ENCODE assay signal across 22 mouse cellular contexts in the genomic region with DNA sequence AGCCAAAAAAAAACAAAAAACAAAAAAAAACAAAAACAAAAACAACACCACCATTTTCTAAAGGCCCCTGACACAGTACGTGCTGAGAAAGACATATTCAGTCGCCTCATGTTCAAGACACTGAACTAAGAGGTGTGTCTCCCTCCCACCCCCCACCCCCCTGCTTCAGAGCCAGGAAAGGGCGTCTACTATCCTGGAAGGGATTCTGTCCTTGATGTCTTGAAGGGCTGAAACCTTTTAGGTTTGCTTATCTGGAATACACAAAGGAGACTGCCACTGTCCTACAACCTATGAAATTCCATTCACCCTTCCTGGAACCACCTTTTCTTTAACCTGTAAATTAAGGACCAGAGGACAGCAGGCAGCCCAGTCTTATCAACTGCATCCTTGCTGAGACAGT. TPM values are rescaled to one million over a fixed set of nuclear protein-coding genes. Genes with fewer than 3 reads are reported as not detected.
"Had no signal": no experiment of that assay in that cellular context is flagged by ENCODE, and none has a peak within 500 bp of the region (broad histone marks: within the 10 kb centered on the region; RNA-seq: fewer than 3 reads in every experiment).

No protein-coding gene starts in this region.

- H3K9me3 ChIP-seq: lung, embryonic 15.5 days; midbrain, embryonic 12.5 days; neural tube, embryonic 13.5 days; neural tube, embryonic 15.5 days had no signal

- H3K36me3 ChIP-seq: lung, embryonic 15.5 days; midbrain, embryonic 12.5 days; neural tube, embryonic 13.5 days; neural tube, embryonic 15.5 days had no signal

- ATAC-seq: liver, postnatal 0 days; lung, postnatal 0 days; midbrain, embryonic 16.5 days had no signal

- H3K27ac ChIP-seq: lung, embryonic 15.5 days; midbrain, embryonic 12.5 days; neural tube, embryonic 13.5 days; neural tube, embryonic 15.5 days had no signal

- DNase-seq: liver, postnatal 0 days; lung, adult 2 months; lung, postnatal 14 days; lung, postnatal 36 days; midbrain, embryonic 14.5 days; retina, postnatal 1 day; right cerebral cortex, adult 18-20 months; right cerebral cortex, postnatal 25 days; right cerebral cortex, postnatal 4 days; spleen, adult 18-20 months; thymus, adult 18-20 months; thymus, postnatal 14 days; thymus, postnatal 36 days had no signal

- H3K4me2 ChIP-seq: lung, embryonic 15.5 days; midbrain, embryonic 12.5 days; neural tube, embryonic 13.5 days; neural tube, embryonic 15.5 days had no signal

- H3K27me3 ChIP-seq: lung, embryonic 15.5 days; midbrain, embryonic 12.5 days; neural tube, embryonic 13.5 days; neural tube, embryonic 15.5 days had no signal

- H3K9ac ChIP-seq: liver, postnatal 0 days; lung, embryonic 15.5 days; midbrain, embryonic 12.5 days; neural tube, embryonic 13.5 days; neural tube, embryonic 15.5 days had no signal

- H3K4me1 ChIP-seq: lung, embryonic 15.5 days; midbrain, embryonic 12.5 days; neural tube, embryonic 13.5 days; neural tube, embryonic 15.5 days had no signal

- H3K4me3 ChIP-seq: lung, embryonic 15.5 days; midbrain, embryonic 12.5 days; myocyte; neural tube, embryonic 13.5 days; neural tube, embryonic 15.5 days had no signal

RNA-seq across cellular contexts. Expression of gene Fgf10, which starts 36.1 kb away (rescaled TPM):
- total RNA-seq: megakaryocyte, adult 5-6 weeks; megakaryocyte-erythroid progenitor cell, adult 5-6 weeks had no signal
